Mouse (Mus musculus): ENCODE results near the gene Dmgdh.
A peak's percentile ranks its signal among the peaks of the same experiment; 100 is the strongest.

GRCm38 (mm10) chr13:93792945-93793642 is 118.9 kb downstream of the Dmgdh start:
- TF ChIP-seq CTCF (IDR thresholded peaks at IDR 0.05; ENCODE audit: extremely low read depth, insufficient read length, insufficient replicate concordance, low read depth, low read length), result peak; percentile 18; the same call in 1 of the 2 replicates
- no peak for TF ChIP-seq POLR2A (IDR thresholded peaks at IDR 0.05; ENCODE audit: low read depth, low read length)

Measured in small intestine, adult 2 months (tissue).